Mouse (Mus musculus): Measurements from ENCODE around the gene Duxbl1. TPM values are rescaled to one million over a fixed set of nuclear protein-coding genes. Genes with fewer than 3 reads are reported as not detected.

Duxbl1 gene
- polyA plus RNA-seq, 1 experiment from 2014 or later: 4.7 TPM

Other genes starting within 250 kb of the Duxbl1 start
- 8.5 and 10.5 TPM in 2 replicates for gene Zcchc24, start 209.5 kb upstream of the Duxbl1 start, polyA plus RNA-seq (2016; fragmentation: Nextera tagmentation; extraction: Ambion mirVana)
- gene Anxa11, start 136.4 kb upstream of the Duxbl1 start, polyA plus RNA-seq (2016; fragmentation: Nextera tagmentation; extraction: Ambion mirVana): 4.2 and 4.4 TPM in 2 replicates
- not detected in 2 replicates for gene Plac9a, start 75.5 kb upstream of the Duxbl1 start, polyA plus RNA-seq (2016; fragmentation: Nextera tagmentation; extraction: Ambion mirVana)
- gene Tmem254a, start 50.9 kb upstream of the Duxbl1 start, polyA plus RNA-seq (2016; fragmentation: Nextera tagmentation; extraction: Ambion mirVana): 1.9 and 3.9 TPM in 2 replicates
- not detected in 2 replicates for gene Cphx1, start 40.3 kb upstream of the Duxbl1 start, polyA plus RNA-seq (2016; fragmentation: Nextera tagmentation; extraction: Ambion mirVana)
- gene Gm9780, start 64.1 kb downstream of the Duxbl1 start, polyA plus RNA-seq (2016; fragmentation: Nextera tagmentation; extraction: Ambion mirVana): 0.93 TPM in 1 of 2 replicates, not detected in the other
- gene Tmem254c, start 88.8 kb downstream of the Duxbl1 start, polyA plus RNA-seq (2016; fragmentation: Nextera tagmentation; extraction: Ambion mirVana): 18.4 and 22.4 TPM in 2 replicates
- gene Cphx2, start 102.9 kb downstream of the Duxbl1 start, polyA plus RNA-seq (2016; fragmentation: Nextera tagmentation; extraction: Ambion mirVana): not detected in 2 replicates
- gene Cphx3, start 103.7 kb downstream of the Duxbl1 start, polyA plus RNA-seq (2016; fragmentation: Nextera tagmentation; extraction: Ambion mirVana): not detected in 2 replicates
- not detected in 2 replicates for gene Duxbl2, start 139.8 kb downstream of the Duxbl1 start, polyA plus RNA-seq (2016; fragmentation: Nextera tagmentation; extraction: Ambion mirVana)
- gene Plac9b, start 203.9 kb downstream of the Duxbl1 start, polyA plus RNA-seq (2016; fragmentation: Nextera tagmentation; extraction: Ambion mirVana): 0.96 and 1.2 TPM in 2 replicates
- gene Tmem254b, start 228.5 kb downstream of the Duxbl1 start, polyA plus RNA-seq (2016; fragmentation: Nextera tagmentation; extraction: Ambion mirVana): 19.0 and 22.2 TPM in 2 replicates